Mouse (Mus musculus) heart, adult 9 months (tissue): ENCODE results near the gene Dnah9.

Experiments
- DNase-seq, 2 experiments: peaks; one replicate each; pipeline ENCODE4 v3.0.0; 2022; ENCODE audit warnings: low spot score in 2 of 2

Gene Dnah9

DNA sequence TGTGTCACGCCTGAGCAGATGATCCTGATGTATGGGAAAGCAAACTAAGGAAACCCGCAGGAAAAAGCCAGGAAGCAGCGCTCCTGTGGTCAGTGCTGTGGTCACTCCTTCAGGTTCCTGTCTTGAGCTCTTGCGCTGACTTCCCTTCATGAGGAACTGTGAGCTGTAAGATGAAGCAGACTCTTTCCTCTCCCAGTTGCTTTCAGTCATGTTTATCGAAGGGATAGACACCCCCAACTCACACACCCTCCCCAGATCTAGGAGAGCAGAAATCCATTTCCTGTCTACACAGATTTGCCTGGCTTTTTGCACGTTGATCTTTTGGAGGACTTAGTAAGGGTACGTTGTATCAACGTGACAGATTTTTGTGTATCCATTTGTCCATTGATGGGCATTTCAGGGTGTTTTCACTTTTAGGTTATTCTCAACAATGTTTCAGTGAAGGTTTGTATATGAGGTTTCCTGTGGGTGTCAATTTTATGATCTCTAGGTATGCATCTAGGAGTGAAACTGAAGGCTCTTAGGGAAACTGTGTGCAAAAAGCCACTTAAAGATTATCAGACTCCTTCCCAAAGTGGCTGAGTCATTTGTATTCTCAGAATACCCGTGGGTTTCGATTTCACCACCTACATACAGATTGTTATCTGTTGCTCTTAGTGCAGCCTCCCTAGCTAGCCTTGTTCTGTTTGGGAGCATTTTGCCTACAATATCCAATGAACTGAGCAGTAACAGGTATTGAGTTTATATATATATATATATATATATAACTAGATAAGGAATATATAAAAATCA, 373.7 kb downstream of the Dnah9 start:
- DNase-seq, result no peak

DNA sequence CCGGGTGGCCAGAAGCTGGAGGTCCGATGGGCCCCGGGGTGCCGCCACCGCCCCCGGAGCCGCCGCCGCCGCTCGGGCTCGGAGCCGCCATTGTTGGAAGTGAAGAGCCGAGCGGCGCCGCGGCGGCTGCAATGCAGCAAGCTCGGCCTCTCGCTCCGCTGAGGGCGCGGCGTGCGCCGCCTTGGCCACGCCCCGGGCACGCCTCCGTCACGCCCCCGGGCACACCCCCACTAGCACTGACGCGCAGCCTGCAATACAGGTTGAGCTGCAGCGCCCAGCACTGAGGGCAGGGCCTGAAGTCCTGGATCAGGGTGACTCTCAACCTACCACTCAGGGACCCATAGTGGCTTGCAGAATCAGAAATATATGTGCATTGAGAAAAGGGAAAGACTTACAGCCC, 380.2 kb downstream of the Dnah9 start, which contains the start of gene Map2k4:
TSS of gene Map2k4 (minus strand) at position 144 of the 400 bp plus-strand sequence.
- peak; percentile 88 to 91 for DNase-seq

DNA sequence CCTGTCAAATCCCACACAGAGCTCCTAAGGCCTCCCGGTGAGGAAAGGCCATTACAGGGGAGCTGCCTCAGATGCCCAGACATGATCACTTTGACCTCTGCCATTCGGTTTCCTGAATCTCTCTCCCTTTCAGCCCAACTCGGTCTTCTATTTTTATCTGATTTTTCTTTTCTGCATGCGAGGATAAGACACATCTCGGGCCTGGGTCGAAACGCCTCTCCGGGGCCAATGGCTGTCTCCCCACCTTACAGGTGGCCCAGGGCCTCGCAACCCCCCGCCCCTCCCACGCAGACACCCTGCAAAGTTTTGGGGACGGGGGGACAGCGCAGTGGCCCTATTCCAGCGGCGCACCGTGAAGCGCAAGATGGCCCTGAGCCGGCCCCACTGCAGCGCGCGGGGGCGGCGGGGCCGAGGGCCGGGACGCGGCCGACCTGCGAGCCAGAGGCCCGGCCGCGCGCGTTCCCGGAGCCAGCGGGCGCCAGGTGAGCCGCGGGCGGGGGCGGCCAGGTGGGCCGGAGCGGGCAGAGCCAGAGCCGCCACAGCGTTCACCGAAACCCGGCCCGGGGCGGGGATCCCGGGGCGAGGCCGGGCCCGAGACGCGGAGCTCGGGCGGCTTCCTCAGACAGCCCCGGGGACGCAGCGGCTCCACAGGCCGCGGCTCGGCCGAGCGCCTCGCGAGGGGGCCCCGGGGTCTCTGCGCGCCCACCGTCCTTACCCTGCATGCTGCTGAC, 380.8 kb downstream of the Dnah9 start:
- no peak for DNase-seq

DNA sequence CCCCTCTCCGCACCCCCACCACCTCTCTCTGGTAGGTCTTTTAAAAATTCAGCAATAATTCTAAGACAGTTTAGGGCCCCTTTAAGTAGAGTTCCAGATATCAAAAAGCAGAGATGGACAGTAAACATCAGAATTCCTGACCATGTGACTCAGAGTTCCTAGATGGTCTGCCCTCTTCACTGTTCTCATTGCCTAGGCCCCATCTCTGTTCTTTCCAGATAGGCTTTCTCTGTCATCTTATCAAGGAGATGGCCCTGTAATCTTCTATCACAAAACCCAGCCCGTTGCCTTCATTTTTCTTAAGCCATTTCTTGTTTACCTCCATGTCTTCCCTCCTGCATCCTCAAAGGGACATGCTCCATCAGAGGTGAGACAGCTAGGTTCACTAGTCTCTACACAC, 382.2 kb downstream of the Dnah9 start:
- DNase-seq, result no peak

DNA sequence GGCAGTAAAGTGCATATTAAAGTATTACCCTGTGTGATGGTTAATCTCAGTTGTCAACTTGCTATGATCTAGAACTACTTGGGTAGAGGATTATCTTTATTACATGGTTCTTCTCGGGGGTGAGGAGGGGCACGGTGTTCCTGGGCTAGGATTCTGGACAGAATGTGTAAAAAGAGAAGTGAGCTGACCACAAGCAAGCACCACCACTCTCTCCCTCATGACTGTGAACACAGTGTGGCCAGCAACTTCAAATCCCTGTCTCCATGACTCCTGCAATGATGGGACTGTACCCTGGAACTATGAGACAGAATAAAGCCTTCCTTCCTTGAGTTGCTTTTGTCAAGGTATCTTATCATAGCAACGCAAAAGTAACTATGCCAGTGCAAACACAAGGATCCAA, 386.8 kb downstream of the Dnah9 start:
- DNase-seq, result no peak
